Mouse (Mus musculus): ENCODE data around the gene Fxyd5. TPM values are rescaled to one million over a fixed set of nuclear protein-coding genes. Genes with fewer than 3 reads are reported as not detected.

Fxyd5 gene
- polyA plus RNA-seq, 1 experiment from 2014 or later = 50.1 TPM

DNA sequence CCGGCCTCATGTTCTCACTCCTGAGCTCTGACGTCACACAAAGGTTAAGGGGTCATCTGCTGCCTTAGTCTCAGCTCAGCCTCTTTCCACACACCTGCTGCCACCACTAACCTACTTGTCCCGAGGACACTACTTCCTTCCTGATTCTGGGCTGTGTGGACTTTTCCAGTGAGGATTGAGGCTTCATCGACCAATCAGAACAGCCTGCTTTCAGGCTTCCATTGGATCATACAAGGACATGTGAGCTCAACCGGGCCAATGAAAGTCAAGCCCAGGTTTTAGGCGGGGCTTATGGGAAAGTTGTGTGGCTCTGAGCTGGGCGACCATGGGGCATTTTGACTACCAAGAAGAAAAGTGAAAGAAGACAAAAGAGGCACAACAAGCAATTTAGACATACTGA is 5.4 kb downstream of the Fxyd5 start:
- H3K27ac ChIP-seq = no peak overlapping the region
- ATAC-seq (ENCODE audit: borderline replicate concordance, extremely low read depth, low FRiP score, low TSS enrichment) = no peak
- H3K36me3 ChIP-seq = no peaks in the 10 kb centered on the region
- no peak overlapping the region for H3K4me3 ChIP-seq
- WGBS = 73% methylated on average over 7 of the region's 7 CpGs
- no peak overlapping the region for H3K9ac ChIP-seq
- H3K4me1 ChIP-seq = peaks cover 9% of the 10 kb centered on the region
- no peak overlapping the region for H3K4me2 ChIP-seq
- no peaks in the 10 kb centered on the region for H3K9me3 ChIP-seq
- H3K27me3 ChIP-seq = peaks cover 3% of the 10 kb centered on the region

DNA sequence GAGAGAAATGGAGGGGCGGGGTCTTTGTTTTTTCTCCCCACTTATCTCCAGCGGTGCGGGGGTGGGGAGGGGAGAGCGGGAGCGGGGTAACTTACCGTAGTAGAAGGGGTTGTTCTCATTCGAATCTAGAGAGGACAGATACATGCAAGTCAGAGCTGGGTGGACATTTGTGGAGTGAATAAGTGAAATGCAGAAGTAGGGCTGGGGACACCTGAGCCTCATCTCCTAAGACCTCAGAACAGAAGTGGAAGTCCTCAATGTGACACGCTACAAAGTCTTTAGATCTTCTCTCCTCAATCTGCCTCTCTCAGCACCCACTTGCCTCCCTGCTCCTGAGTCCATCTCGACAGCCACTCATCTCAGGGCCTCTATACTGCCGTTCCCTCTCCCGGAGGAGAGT is 7.0 kb downstream of the Fxyd5 start:
- Histone ChIP-seq H3K27ac (no peak overlapping the region), H3K4me3 (no peak overlapping the region), H3K9ac (no peak overlapping the region), H3K4me1 (peaks cover 3% of the 10 kb centered on the region; the same call in 1 of the 2 replicates), H3K27me3 (no peaks in the 10 kb centered on the region), H3K9me3 (no peaks in the 10 kb centered on the region), H3K4me2 (no peak overlapping the region), H3K36me3 (no peaks in the 10 kb centered on the region)
- no peak for ATAC-seq (ENCODE audit: borderline replicate concordance, extremely low read depth, low FRiP score, low TSS enrichment)
- 72% methylated on average over 11 of the region's 11 CpGs for WGBS

DNA sequence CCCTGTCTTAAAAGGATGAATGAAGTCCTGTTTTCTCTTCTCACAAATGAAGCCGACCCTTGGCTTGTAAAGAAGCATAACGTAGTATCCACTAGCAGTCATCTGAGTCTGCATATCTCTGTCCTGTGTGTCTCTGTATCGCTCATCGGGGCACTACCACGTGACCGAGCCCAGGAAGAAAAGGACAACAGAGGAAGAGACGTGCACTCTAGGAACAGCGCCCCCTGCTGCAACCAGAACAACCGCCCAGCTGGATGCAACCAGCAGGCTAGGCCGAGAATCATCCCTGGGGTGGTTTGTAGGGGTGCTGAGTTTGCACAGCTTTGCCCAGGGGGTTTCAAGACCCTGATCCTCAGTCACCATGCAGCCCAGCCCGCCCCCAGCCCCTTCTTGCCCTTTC is 7.5 kb downstream of the Fxyd5 start:
- no peak overlapping the region for H3K9ac ChIP-seq
- H3K4me2 ChIP-seq = no peak overlapping the region
- H3K27me3 ChIP-seq = no peaks in the 10 kb centered on the region
- no peak for ATAC-seq (ENCODE audit: borderline replicate concordance, extremely low read depth, low FRiP score, low TSS enrichment)
- peaks cover 3% of the 10 kb centered on the region; the same call in 1 of the 2 replicates for H3K4me1 ChIP-seq
- no peaks in the 10 kb centered on the region for H3K9me3 ChIP-seq
- no peaks in the 10 kb centered on the region for H3K36me3 ChIP-seq
- WGBS = 62% methylated on average over 11 of the region's 11 CpGs
- no peak overlapping the region for H3K4me3 ChIP-seq
- H3K27ac ChIP-seq = no peak overlapping the region

- Histone ChIP-seq H3K4me2 (no peak overlapping the region), H3K9me3 (no peaks in the 10 kb centered on the region), H3K9ac (no peak overlapping the region), H3K27ac (peak overlapping the region; percentile 15; the same call in 1 of the 2 replicates), H3K27me3 (no peaks in the 10 kb centered on the region), H3K4me1 (peaks cover 3% of the 10 kb centered on the region; the same call in 1 of the 2 replicates), H3K36me3 (no peaks in the 10 kb centered on the region), H3K4me3 (no peak overlapping the region)
- ATAC-seq (ENCODE audit: borderline replicate concordance, extremely low read depth, low FRiP score, low TSS enrichment) = no peak
- WGBS = 44% methylated on average over 9 of the region's 9 CpGs
These were observed 8.7 kb downstream of the Fxyd5 start for GRCm38 (mm10) chr7:31033409-31034165.

GRCm38 (mm10) chr7:31031731-31032130 is 10.6 kb downstream of the Fxyd5 start:
- ATAC-seq (ENCODE audit: borderline replicate concordance, extremely low read depth, low FRiP score, low TSS enrichment) = no peak
- 81% methylated on average over 7 of the region's 7 CpGs for WGBS
- H3K27ac ChIP-seq = no peak overlapping the region
- H3K4me1 ChIP-seq = peaks cover 3% of the 10 kb centered on the region; the same call in 1 of the 2 replicates
- H3K27me3 ChIP-seq = no peaks in the 10 kb centered on the region
- no peaks in the 10 kb centered on the region for H3K9me3 ChIP-seq
- no peak overlapping the region for H3K4me2 ChIP-seq
- no peak overlapping the region for H3K9ac ChIP-seq
- no peak overlapping the region for H3K4me3 ChIP-seq
- no peaks in the 10 kb centered on the region for H3K36me3 ChIP-seq

DNA sequence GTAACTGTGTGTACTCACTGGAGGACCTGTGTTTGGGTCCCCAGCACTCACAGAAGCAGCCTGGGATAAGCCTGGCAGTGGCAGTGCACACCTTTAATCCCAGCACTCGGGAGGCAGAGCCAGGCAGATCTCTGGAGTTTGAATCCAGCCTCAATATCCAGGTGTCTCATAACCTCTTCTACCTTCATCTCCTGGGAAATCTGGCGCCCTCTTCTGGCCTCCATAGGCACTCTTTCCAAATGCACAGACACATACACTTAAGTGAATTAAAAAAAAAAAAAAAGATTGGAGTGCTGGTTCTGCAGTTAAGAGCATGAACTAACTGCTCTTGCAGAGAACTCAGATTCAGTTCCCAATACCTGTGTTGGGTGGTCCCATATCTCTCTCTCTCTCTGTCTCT is 11.6 kb downstream of the Fxyd5 start:
- Histone ChIP-seq H3K9ac (no peak overlapping the region), H3K27me3 (no peaks in the 10 kb centered on the region), H3K9me3 (no peaks in the 10 kb centered on the region), H3K4me1 (peaks cover 3% of the 10 kb centered on the region; the same call in 1 of the 2 replicates), H3K27ac (no peak overlapping the region), H3K36me3 (no peaks in the 10 kb centered on the region), H3K4me3 (no peak overlapping the region), H3K4me2 (no peak overlapping the region)
- ATAC-seq (ENCODE audit: borderline replicate concordance, extremely low read depth, low FRiP score, low TSS enrichment) = no peak
- WGBS = 76% methylated on average over 2 of the region's 2 CpGs

- H3K4me1 ChIP-seq = peaks cover 2% of the 10 kb centered on the region; the same call in 1 of the 2 replicates
- 68% methylated on average over 8 of the region's 8 CpGs for WGBS
These were observed 13.7 kb downstream of the Fxyd5 start for GRCm38 (mm10) chr7:31028609-31029008.

DNA sequence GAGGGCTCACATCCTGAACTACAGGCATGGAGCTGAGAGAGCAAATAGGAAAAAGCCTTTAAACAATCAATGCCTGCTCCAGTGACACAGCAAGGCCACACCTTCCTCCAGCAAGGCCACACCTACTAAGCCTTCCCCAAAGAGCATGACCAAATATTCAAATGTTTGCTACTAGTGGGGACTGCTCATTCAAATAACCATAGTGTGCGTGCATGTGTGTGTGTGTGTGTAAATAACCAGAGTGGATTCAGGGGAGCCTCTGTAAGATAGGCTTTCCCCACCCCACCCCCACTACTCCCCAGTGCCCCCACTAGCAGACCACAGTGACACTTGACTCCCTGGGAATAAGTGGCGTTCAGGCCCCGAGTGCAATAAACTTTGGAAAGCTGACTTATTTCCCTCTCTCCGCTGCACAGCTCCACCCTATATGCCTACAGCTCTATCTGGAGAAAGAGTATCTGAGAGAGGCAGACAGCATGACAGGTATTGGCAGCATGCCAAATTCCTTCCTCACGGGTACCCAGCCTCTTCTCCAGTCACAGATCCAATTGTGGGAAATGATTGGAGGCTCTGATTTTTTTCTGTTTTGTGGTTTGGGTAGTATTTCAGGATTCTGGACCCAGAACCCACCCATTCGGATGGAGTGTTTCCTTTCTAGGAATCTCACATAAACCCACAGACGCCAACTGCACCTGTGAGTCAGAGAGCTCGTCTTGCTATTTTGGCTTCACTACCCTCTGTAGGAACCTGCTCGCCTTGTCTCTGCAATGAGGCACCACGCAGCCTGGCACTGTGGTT is 25.0 kb downstream of the Fxyd5 start:
- no peaks in the 10 kb centered on the region for H3K9me3 ChIP-seq
- peak; percentile 55; the same call in 1 of the 2 replicates for ATAC-seq (ENCODE audit: borderline replicate concordance, extremely low read depth, low FRiP score, low TSS enrichment)
- H3K4me2 ChIP-seq = no peak overlapping the region
- peaks cover 16% of the 10 kb centered on the region for H3K4me1 ChIP-seq
- no peaks in the 10 kb centered on the region for H3K36me3 ChIP-seq
- no peaks in the 10 kb centered on the region for H3K27me3 ChIP-seq
- 22% methylated on average over 10 of the region's 10 CpGs for WGBS
- H3K4me3 ChIP-seq = no peak overlapping the region
- H3K9ac ChIP-seq = no peak overlapping the region
- H3K27ac ChIP-seq = peak overlapping the region; percentile 46

More at GRCm38 (mm10) chr7:31028609-31029008, 13.7 kb downstream of the Fxyd5 start:
- no peak for ATAC-seq (ENCODE audit: borderline replicate concordance, extremely low read depth, low FRiP score, low TSS enrichment)
- no peak overlapping the region for H3K27ac ChIP-seq
- H3K27me3 ChIP-seq = no peaks in the 10 kb centered on the region
- H3K9me3 ChIP-seq = no peaks in the 10 kb centered on the region
- H3K9ac ChIP-seq = no peak overlapping the region
- H3K36me3 ChIP-seq = no peaks in the 10 kb centered on the region
- H3K4me2 ChIP-seq = no peak overlapping the region
- no peak overlapping the region for H3K4me3 ChIP-seq

GRCm38 (mm10) chr7:31012971-31013370 is 29.3 kb downstream of the Fxyd5 start:
- Histone ChIP-seq H3K4me3 (no peak overlapping the region), H3K36me3 (no peaks in the 10 kb centered on the region), H3K27me3 (no peaks in the 10 kb centered on the region), H3K4me2 (no peak overlapping the region), H3K27ac (no peak overlapping the region), H3K9ac (no peak overlapping the region), H3K9me3 (no peaks in the 10 kb centered on the region), H3K4me1 (peaks cover 18% of the 10 kb centered on the region)
- ATAC-seq (ENCODE audit: borderline replicate concordance, extremely low read depth, low FRiP score, low TSS enrichment) = no peak
- WGBS = 62% methylated on average over 5 of the region's 5 CpGs

GRCm38 (mm10) chr7:31008889-31009288 is 33.4 kb downstream of the Fxyd5 start:
- no peak for ATAC-seq (ENCODE audit: borderline replicate concordance, extremely low read depth, low FRiP score, low TSS enrichment)
- Histone ChIP-seq H3K27me3 (no peaks in the 10 kb centered on the region), H3K4me3 (no peak overlapping the region), H3K9me3 (no peaks in the 10 kb centered on the region), H3K27ac (no peak overlapping the region), H3K9ac (no peak overlapping the region), H3K4me1 (0 out of 2 replicates have a peak, but pooled peaks cover 3% of the 10 kb centered on the region), H3K36me3 (no peaks in the 10 kb centered on the region), H3K4me2 (no peak overlapping the region)
- WGBS = 43% methylated on average over 3 of the region's 3 CpGs

DNA sequence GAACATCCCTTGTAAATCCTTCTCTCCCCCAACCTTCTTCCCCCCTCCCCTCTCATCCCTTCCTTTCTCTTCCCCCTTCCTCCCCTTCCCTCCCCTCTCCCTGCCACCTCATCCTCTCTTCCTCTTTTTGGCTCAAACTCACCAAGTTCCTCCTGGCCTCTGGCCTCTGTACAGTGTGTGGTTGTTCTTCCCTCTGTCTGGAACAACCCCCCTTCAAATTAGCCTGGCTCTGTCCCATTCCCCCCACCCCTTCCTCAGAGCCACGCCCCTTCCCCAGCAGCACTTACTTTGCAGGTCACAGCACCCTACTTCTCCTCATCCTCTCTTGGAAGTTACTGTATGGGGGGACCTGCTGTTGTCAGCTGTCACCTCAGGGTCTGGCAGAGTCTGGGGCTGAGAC is 34.1 kb downstream of the Fxyd5 start:
- H3K9me3 ChIP-seq = no peaks in the 10 kb centered on the region
- H3K9ac ChIP-seq = no peak overlapping the region
- no peak for ATAC-seq (ENCODE audit: borderline replicate concordance, extremely low read depth, low FRiP score, low TSS enrichment)
- no peak overlapping the region for H3K4me2 ChIP-seq
- H3K36me3 ChIP-seq = no peaks in the 10 kb centered on the region
- WGBS = 52% methylated on average over 1 of the region's 1 CpGs
- no peaks in the 10 kb centered on the region for H3K27me3 ChIP-seq
- H3K4me3 ChIP-seq = no peak overlapping the region
- 0 out of 2 replicates have a peak, but pooled peaks cover 3% of the 10 kb centered on the region for H3K4me1 ChIP-seq
- no peak overlapping the region for H3K27ac ChIP-seq

- Histone ChIP-seq H3K27ac (no peak overlapping the region), H3K4me1 (0 out of 2 replicates have a peak, but pooled peaks cover 3% of the 10 kb centered on the region), H3K27me3 (no peaks in the 10 kb centered on the region), H3K9ac (no peak overlapping the region), H3K4me3 (no peak overlapping the region), H3K4me2 (no peak overlapping the region), H3K9me3 (no peaks in the 10 kb centered on the region), H3K36me3 (no peaks in the 10 kb centered on the region)
- peak; percentile 21; the same call in 1 of the 2 replicates for ATAC-seq (ENCODE audit: borderline replicate concordance, extremely low read depth, low FRiP score, low TSS enrichment)
- WGBS = 75% methylated on average over 1 of the region's 1 CpGs
These were observed 34.5 kb downstream of the Fxyd5 start for GRCm38 (mm10) chr7:31007775-31008174.
